Mouse (Mus musculus) WW6 (cell line): ENCODE results near the gene Tha1.

ENCODE experiments used
- DNase-seq: peaks from one replicate; pipeline ENCODE4 v3.0.0-alpha.2; 2013; ENCODE audit warnings: low read depth, low spot score

Tha1 gene

GRCm38 (mm10) chr11:117872861-117873608, at the start of gene Tha1:
Gene Tha1 (minus strand): TSS chr11:117873481.
- no peak for DNase-seq

GRCm38 (mm10) chr11:117919211-117919610, 45.9 kb upstream of the Tha1 start:
- DNase-seq, result no peak

DNA sequence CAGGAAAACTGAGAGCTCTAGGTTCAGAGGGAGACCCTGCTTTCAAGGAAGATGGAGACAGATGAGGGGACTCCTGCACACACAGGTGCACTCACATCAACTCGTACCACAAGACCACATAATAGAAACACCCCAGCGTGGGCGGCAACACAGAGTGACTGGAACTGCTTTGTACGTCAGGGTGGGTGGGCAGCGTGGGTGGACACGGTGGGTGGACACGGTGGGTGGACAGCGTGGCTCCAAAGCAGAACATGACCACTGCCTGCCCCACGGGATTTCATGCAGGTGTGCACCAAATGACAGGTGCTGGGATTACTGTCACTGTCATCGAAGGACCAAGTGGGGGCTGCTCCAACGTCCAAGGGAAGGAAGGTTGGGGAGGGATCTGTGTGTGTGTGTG, 45.3 kb upstream of the Tha1 start:
- no peak for DNase-seq

DNA sequence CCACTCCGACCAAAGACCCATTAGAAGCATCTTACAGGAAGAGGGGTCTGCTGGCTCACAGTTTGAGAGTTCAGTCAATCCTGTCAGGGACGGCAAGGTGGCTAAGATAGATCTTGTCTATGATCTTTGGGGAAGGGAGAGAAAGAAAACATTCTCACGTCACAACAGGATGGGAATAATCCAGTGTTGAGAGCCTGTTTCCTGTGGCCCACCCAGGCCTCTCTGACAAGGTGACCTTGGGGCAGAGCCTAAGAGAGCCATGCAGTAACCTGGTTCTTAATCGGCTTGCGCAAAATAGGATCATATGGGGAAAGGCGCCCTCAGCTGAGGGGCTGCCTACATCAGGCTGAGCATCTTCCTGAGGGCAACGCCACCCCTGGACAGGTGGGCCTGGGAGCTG, 42.6 kb upstream of the Tha1 start:
- DNase-seq, result no peak

DNA sequence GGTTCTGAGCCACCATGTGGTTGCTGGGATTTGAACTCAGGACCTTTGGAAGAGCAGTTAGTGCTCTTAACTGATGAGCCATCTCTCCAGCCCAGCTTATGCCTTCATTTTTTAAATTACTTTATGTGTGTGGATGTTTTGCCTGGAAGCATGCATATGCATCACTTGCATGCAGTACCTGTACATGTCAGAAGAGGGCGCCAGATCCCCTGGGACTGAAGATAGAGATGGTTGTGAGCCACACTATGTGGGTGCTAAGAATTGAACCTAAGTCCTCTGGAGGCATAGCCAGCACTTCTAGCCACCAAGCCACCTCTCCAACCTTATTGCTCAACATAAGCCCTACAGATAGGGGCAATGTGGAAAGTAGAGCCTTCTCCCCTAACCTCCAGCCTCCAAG, 42.1 kb upstream of the Tha1 start:
- no peak for DNase-seq

- DNase-seq, result no peak
Measured at GRCm38 (mm10) chr11:117914531-117914930, 41.2 kb upstream of the Tha1 start.

DNA sequence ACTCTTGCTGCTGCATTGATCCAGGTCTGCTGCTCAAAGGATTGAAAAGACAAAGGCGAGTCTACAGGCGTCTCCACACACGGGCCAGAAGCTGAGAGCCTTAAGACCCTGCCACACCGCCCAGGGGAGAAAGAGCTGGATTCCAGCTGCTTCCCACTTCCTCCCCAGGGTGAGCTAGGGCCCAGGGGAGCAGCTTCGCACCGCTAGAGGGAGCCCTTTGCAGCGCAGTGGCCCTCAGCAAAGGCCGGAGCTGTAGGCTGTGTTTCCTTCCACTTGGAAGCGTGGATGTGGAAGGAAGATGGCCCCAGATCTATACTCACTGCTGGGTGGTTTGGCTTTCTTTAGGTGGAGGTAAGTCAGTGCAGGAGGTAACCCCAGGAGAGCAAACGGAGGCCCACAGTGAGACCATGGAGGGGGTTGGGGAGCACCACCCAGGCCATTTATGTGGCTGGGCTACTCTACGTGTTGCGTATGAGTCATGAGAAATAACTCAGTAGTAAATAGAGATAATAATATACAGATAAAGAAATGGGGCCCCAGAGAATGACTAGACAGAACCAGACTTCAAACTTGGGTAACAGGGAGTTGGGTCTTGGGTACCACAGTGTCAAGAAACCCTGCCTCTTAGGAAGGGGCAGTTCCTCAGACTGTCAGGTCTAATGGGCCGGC, 39.5 kb upstream of the Tha1 start:
- peak; percentile 83 for DNase-seq

DNA sequence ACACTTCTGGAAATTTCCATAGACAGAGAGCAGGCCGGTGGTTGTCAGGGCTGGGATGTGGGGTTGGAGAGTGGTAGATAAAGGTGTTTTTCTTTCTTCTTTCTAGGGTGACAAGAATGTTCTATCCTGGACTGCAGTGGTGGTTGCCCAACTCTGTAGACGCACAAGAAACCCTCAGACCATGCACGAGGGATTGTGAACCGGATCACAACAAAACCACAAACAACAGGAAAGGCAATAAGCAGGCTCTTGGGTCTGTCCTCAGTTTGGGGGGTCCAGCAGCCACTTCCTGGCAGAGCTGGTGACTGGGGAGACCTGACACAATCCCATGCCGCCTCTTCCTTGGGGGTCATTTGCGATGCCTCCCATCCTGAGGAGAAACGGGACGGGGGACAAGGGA, 36.1 kb upstream of the Tha1 start:
- no peak for DNase-seq

- DNase-seq, result no peak
Measured at GRCm38 (mm10) chr11:117904442-117904841, 31.2 kb upstream of the Tha1 start.

- no peak for DNase-seq
Measured at GRCm38 (mm10) chr11:117902282-117902681, 29.0 kb upstream of the Tha1 start.

DNA sequence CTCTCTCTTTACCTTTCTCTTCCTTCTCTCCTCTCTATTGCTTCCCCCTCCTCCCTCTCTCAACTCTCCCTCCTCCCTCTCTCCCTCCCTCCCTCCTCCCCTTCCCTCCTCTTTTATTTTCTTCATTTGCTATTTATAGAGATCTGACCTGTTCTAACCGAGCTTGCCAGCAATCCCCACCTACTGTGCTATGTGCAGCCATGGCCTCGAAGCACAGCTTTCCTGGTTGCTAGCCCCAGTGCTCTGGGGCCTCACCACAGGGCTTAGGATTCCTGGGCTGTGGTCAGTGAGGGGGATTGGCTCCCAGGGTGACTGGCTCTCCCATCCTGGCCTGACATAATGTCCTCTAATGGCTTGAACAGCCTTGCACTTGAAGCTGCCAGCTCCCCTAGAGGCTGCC, 23.3 kb upstream of the Tha1 start:
- no peak for DNase-seq

- DNase-seq, result no peak
Measured at GRCm38 (mm10) chr11:117894676-117895075, 21.4 kb upstream of the Tha1 start.

- DNase-seq, result peak; percentile 64
Measured at GRCm38 (mm10) chr11:117892199-117892598, 18.9 kb upstream of the Tha1 start.

DNA sequence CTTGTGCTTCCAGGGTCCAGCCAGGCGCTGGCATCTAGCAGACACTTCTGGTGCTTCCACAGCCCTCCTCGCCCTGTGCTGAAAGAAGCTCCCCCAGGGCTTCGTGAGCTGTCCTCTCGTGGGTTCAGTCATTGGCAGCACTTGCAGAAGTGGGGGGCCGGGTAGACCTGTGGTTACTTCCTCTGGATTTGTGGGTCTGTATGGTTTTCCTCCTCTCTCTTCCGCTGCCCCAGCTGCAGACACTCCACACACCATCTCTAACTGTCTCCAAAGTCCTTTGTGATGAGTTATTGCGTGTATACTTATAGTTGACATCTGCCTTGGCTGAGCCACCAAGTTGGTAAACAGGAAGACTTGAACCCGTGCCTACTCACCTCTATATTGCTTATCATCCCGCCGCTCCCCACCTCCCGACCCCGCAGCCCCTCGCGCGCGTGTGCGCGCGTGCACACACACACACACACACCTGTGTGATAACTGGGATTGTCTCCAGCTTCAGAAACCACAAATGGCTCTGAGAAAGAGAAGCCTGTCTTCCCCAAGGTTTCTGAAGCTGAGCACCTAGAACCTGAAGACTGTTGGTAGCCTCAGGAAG, 18.4 kb upstream of the Tha1 start:
- DNase-seq, result no peak

DNA sequence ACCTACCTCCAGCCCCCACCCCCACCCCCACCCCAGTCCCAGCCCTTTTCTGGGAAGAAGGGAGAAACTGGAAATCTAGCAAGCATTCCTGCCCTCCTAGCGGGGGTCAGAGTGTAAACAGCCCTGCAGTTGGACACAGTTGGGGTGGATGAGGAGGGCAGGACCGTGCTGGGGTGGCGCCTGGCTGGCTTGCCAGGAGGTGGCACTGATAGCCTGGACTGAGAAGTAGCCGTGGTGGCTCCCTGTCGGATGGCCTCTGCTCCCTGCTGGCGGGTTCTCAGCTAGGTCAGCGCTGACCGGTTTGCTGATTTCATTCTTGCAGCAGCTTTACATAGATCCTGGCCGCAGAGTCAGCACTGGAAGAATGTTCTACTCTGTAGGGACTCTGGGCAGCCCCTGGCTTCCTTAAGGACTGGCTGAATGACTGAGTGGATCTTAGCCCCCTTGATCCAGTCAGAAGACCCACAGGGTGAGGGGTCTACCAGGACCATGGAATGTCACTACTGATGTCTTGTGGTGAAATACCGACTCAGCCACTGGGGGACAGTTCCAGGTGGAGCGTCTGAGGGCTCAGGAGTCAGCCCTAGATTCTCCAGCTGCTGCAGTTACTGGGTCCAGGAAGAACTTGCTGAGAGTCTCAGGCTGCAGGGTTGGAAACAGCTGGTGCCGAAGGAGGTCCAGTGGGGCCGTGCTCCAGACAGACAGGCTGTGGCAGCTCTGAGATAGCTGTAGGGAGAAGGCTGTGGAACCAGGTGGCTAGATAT, 17.4 kb upstream of the Tha1 start:
- no peak for DNase-seq

DNA sequence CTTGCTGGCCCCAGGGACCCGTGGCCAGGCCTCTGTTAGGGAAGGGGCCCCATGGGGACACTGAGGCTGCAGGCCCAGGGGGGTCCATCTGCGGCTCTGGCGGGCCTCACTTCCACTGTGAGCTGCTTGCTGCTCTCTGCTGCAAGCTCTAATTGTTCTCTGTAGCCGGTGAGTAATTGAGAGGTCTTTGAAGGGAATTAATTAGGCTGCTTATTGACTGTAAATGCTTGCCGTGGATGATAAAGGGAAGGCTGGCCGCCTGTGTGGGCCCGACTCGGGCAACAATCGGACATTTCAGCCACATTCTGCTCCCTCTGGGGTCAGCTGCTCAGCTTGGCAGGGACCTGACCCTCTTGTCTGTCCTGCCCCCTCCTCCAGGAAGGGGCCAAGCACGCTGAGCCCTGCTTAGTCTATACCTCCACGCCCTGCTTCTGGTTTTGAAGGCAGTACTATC, 16.6 kb upstream of the Tha1 start:
- DNase-seq, result no peak

DNA sequence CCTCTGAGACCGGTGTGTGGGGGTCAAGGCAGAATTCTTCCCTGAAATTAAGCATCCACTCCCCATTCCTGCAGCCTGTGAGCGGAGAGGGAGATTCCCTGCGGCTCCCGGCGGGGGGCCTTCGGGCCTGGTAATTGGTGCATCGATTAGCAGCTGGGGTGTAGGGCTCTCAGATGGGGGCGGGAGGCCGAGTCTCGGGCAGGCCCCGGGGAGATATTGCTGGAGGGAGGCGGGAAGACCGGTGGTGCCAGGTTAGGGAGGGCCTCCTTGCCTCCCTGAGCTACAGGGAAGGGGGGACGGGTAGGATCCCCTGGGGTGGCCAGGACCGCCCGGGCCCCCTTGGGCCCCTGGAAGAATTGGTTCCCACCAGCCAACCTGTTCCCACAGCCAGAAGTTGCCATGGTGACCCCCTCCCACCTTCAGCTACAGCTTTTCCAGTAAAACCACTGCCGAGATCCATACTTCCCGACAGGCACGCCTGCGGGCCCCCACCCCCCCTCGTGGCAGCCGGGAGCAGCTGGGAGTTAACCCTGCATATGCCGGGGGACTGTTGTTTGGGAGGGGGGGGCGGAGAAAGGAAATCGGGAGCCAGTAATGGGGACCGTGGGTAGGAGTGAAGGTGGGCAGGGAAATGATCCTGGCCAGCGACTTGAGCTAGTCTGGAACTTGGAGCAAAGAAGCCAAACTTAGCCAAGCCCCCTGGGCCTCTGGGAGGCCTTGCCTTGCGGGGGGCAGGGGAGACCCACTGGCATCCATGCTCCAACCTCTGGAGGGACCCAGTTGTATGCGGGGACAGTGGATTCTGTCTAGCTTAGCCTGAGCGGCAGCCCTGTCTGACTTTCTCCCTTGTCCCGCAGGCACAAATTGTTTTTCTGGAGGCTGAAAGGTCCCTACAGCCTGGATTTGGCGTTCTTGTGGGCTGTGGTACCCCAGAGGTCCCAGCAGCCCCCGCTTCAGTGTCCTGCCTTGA, 15.9 kb upstream of the Tha1 start:
- DNase-seq, result peak; percentile 70

GRCm38 (mm10) chr11:117888168-117888852, 15.0 kb upstream of the Tha1 start:
- DNase-seq, result peak; percentile 65

DNA sequence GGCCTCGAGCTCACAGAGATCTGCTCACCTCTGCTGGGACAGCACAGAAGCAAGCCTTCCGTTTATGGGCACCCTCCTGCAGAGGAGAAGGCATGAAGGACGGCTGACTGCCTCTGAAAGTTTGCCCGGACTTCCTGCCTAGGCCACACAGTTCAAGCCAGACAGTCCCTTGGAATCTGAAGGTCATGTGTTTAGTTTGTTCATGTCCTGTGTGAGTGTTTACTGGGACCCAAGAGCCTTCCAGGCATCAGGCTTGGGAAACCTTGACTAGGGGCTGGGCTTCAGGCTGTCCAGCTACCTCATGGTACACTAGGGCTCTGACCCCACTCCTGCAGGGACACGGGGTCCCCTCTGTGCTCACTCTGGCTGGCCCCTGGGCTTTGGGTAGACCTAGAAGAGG, 12.7 kb upstream of the Tha1 start:
- DNase-seq, result no peak

- no peak for DNase-seq
Measured at GRCm38 (mm10) chr11:117882208-117882607, 8.9 kb upstream of the Tha1 start.
